Mouse (Mus musculus) cortical plate, adult 2 months (tissue): ENCODE results near the gene Adora1. TPM values are rescaled to one million over a fixed set of nuclear protein-coding genes. Genes with fewer than 3 reads are reported as not detected.

ENCODE experiments used
- H3K27ac ChIP-seq: fragments of 200-500 bp; 2 replicates; pipeline ENCODE4 v1.5.1; 2012; ENCODE audit warnings: low read length, control low read depth, inconsistent platforms; ENCODE audit not compliant: insufficient read depth
- H3K4me1 ChIP-seq: fragments of 200-500 bp; 2 replicates; pipeline ENCODE4 v1.6.1; 2011; ENCODE audit warnings: low read length; ENCODE audit not compliant: control insufficient read depth, insufficient read depth
- H3K4me3 ChIP-seq: fragments of 200-500 bp; 2 replicates; pipeline ENCODE4 v1.5.1; 2011; ENCODE audit warnings: mild to moderate bottlenecking, low read length, control low read depth; ENCODE audit not compliant: insufficient read depth
- CTCF ChIP-seq: fragments of 200-500 bp; IDR thresholded peaks from 2 replicates; pipeline ENCODE4 v1.5.1; 2011; ENCODE audit warnings: mild to moderate bottlenecking, control low read depth, low read length; ENCODE audit not compliant: insufficient read depth; ENCODE audit errors: extremely low read depth
- POLR2A ChIP-seq: fragments of 200-500 bp; IDR thresholded peaks from 2 replicates; pipeline ENCODE4 v1.6.1; 2011; ENCODE audit warnings: mild to moderate bottlenecking, low read length, control low read depth; ENCODE audit not compliant: insufficient read depth; ENCODE audit errors: extremely low read depth
- polyA plus RNA-seq: library from polyadenylated mRNA; depleted of rRNA; stranded (reverse); fragments of >200 nt; gene quantifications from 2 replicates; pipeline ENCODE4 v1.2.3, GENCODE M21; 2012; rRNA removed

The Adora1 gene
- polyA plus RNA-seq, 1 experiment, result 154 TPM

DNA sequence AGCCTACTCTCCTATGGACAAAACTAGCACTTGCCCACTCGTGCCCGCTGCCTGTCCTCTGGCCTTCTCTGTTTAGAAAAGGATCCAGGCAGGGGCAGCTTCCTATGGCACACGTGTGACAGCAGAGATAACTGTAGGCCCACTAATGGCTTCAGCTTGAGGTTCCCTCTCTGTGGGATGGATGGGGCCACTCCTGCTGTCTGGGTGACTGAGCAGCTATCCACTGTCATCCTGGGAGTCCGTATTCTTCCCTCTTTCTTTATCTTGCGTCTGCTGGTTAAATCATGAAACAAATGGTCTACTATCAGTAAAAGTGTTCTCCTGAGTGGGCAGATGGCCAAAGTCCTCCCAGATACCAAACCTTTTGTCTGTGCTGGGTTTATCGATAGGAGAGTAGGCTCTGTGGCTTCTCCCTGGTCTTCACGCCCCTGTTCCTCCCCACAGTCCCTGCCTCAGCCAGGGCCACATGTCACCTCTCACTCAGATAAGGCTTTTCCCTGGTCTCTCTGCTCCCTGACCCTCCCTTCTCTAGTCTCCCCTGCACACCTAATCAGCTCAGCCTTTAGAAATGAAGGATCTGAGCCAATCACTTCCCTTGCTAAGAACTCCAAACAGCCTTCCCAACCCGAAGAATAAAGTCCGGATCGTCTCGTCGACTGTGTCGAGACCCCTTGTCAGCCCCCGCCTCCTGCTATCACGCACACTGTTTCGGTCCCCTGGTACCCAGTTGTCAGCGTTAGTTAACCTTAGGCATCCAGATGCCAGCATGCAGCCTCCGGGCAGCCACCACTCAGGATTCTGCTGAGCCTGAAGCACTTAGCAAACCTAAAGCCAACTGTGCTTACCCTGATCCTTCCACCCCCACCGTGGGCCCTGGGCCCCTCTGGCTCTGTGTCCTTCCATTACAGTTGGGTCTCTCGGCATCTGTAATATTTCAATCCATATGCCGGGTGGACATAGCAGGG lies 82.3 kb downstream of the Adora1 start:
- no peak overlapping the region for H3K4me3 ChIP-seq
- no peak for TF ChIP-seq POLR2A
- TF ChIP-seq CTCF, result no peak

DNA sequence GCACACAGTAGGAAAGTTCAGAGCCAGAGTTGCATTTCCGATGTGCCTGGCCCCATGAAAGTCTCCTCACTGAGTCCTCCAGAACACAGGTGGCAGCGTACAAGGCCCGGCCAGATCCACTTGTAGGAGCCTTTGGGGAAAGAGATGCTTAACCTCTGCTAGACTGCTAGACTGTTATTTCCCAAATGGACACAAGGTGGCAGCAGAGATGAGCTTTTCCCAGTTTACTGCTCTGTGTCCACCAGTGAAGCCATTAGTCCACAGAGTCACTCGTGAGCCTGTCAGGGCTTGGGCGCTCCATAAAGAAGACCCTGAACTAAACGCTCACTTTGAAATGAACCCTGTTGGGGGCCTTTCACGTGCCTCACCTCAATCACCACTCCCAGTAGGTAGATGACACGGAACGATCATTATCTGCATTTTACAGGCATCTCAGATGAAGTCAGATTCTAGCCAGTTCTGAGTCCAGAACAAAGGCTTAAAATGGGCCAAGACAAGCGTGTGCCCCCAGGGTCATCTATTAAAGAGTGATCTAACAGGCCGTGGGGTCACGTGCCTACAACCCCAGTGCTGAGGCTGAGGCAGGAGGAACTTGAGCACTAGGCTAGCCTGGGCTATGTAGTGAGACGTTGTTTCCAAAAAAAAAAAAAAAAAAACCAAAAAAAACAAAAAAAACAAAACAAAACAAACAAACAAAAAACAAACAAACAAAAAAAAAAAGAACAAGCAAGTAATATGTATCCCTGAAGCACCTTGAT lies 83.4 kb downstream of the Adora1 start:
- Histone ChIP-seq H3K4me3 (no peak overlapping the region), H3K4me1 (no peaks in the 10 kb centered on the region), H3K27ac (no peak overlapping the region)
- TF ChIP-seq POLR2A, result no peak
- peak; percentile 93 for TF ChIP-seq CTCF

More for the DNA sequence above, 82.3 kb downstream of the Adora1 start:
- no peaks in the 10 kb centered on the region for H3K4me1 ChIP-seq
- H3K27ac ChIP-seq, result no peak overlapping the region

DNA sequence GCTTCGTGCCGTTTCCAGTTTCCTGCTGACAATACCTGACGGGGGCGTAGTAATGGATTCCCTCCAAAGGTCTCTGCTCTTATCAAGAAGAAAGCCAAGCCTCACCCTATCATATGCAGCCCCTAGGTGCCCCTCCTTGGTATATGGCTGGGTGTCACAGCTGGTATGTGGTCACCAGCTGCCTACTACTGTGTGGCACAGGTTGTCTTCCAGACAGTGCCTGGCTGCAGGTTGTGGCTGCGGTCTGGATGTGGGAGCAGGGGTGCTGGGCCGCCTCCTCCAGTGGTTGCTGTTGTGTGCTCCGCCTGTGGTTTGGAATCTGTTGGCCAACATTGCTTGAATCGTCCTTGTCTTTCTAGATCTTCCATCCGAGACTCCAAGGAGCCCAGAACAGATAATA lies 84.5 kb downstream of the Adora1 start:
- no peak for TF ChIP-seq CTCF
- TF ChIP-seq POLR2A, result no peak
- no peak overlapping the region for H3K4me3 ChIP-seq
- peaks cover 3% of the 10 kb centered on the region; the same call in 1 of the 2 replicates for H3K4me1 ChIP-seq
- H3K27ac ChIP-seq, result no peak overlapping the region

DNA sequence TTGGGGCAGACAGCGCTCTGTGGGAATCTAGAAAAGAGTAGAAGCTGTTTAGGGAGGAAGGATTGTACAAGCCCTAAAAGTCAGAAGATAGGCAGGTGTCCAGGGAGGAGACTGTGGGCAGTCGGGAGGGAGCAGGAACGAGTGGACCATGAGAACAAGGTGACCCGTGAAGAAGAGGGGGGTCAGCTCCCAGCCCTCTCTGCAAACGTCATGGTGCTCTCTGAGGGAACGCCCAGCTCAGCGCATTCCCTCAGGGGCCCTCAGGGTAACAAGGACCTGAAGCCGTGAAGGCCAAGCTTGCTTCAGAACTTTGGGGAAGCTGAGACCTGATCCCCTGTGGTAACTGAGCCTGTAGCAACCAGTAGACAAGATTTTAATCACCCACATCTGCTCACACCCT lies 85.2 kb downstream of the Adora1 start:
- Histone ChIP-seq H3K4me1 (peaks cover 5% of the 10 kb centered on the region; the same call in 1 of the 2 replicates), H3K27ac (no peak overlapping the region), H3K4me3 (no peak overlapping the region)
- TF ChIP-seq CTCF (no peak), POLR2A (no peak)

Other genes starting within 250 kb of the Adora1 start
- gene Fmod, start 198.2 kb downstream of the Adora1 start, polyA plus RNA-seq, result 11.4 and 13.7 TPM in 2 replicates
- 16.0 and 19.8 TPM in 2 replicates for gene Btg2, start 156.3 kb downstream of the Adora1 start, polyA plus RNA-seq
- 0.13 and 0.19 TPM in 2 replicates for gene Chit1, start 124.2 kb downstream of the Adora1 start, polyA plus RNA-seq
- gene Chil1, start 53.3 kb downstream of the Adora1 start, polyA plus RNA-seq, result 18.0 and 18.1 TPM in 2 replicates
- 0.17 and 0.23 TPM in 2 replicates for gene Mybph, start 42.0 kb downstream of the Adora1 start, polyA plus RNA-seq
- gene Myog, start 54.6 kb upstream of the Adora1 start, polyA plus RNA-seq, result 0.08 and 0.13 TPM in 2 replicates
- 52.6 and 59.5 TPM in 2 replicates for gene Ppfia4, start 97.5 kb upstream of the Adora1 start, polyA plus RNA-seq
- gene Tmem183a, start 126.5 kb upstream of the Adora1 start, polyA plus RNA-seq, result 56.2 and 62.5 TPM in 2 replicates
- gene 4933406M09Rik, start 150.5 kb upstream of the Adora1 start, polyA plus RNA-seq, result not detected in 2 replicates
- gene Cyb5r1, start 170.1 kb upstream of the Adora1 start, polyA plus RNA-seq, result 14.3 and 15.4 TPM in 2 replicates
- 59.2 and 59.7 TPM in 2 replicates for gene Adipor1, start 179.9 kb upstream of the Adora1 start, polyA plus RNA-seq
- gene Klhl12, start 220.1 kb upstream of the Adora1 start, polyA plus RNA-seq, result 26.3 and 28.4 TPM in 2 replicates